Mouse (Mus musculus): ENCODE results near the gene 2810408A11Rik.

DNA sequence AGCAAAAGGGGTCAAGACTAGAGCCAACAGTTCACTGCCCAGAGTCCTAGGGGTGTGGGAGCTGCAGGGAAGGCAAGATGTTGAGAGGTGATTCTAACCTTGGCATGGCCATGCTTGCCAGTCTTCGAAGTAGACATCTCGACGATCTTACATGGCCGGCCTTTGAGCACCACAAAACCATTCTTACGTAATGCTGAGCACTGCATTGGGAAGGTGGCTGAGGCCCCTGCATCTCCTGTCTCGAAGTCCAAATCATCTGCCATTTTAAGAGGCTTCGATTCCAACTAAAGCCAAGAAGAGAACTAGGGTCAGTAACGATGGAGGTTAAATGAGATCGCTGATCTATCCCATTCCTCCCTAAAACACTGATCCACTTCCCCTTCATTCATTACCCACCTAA lies 18.3 kb upstream of the 2810408A11Rik start:
- TF ChIP-seq CTCF (IDR thresholded peaks at IDR 0.05; ENCODE audit: insufficient read depth, low read depth, low read length) (no peak), POLR2A (IDR thresholded peaks at IDR 0.05; ENCODE audit: insufficient read depth, low read depth, low read length) (no peak)

Data from olfactory bulb, adult 2 months (tissue).